Mouse (Mus musculus) megakaryocyte progenitor cell, adult 5-6 weeks (primary cell): ENCODE data around the gene Brms1. TPM values are rescaled to one million over a fixed set of nuclear protein-coding genes. Genes with fewer than 3 reads are reported as not detected.
"Not testable (repeated sequence)": the region's sequence is repeated elsewhere in the genome, so short reads cannot be mapped to it uniquely, and the experiment has no call there.

Experiments
- ATAC-seq: replicated peaks from 2 replicates; pipeline ENCODE4 v1.8.0; 2016; ENCODE audit warnings: mild to moderate bottlenecking, moderate TSS enrichment, inconsistent platforms; ENCODE audit not compliant: poor library complexity
- total RNA-seq, 2 experiments: library from RNA; stranded (forward) in 1 of 2; stranded (reverse) in 1 of 2; fragments of 157-497, 149-512 nt in 1 of 2; fragments of 200-1000 nt in 1 of 2; gene quantifications; 2 replicates each; pipeline versions ENCODE4 v1.2.3 to v1.2.4; 2015 to 2017

The Brms1 gene
- total RNA-seq, 2 experiments from 2014 or later, result 12.8 to 36.6 TPM

DNA sequence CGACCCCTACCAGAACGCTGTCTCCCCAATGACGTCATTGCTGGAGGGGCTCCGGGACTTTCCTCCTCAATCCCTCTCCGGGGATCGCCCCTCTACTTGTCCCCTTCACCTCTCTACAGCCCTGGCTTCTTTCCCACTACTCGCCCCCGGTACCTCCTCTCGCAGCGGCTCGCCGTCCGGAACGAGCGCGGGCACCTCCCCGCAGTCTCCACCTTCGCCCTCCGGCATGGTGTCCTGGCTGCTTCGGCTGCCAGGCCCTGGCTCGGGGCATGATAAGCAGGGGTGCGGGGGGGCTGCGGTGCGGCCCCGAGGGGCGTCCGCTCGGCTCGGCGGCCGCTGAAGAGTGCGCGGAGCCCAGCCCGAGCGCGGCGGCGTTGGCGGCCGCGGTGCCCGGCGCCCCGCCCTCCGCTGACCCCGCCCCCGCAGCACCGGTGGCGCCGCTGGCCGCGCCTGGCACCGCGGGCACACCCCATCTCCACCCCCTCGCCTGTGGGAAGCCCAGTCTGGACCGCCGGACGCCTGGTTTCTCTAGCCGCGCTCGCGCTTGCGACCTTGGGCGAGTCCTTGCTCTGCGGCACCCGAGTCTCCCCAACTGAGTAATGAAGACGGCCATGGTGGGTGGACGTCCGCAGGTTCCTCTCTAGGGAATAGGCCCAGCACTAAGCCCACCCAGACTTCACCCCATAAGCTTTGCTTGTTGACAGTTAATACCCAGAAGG lies 44.1 kb downstream of the Brms1 start, which contains the start of gene Tmem151a:
Tmem151a (minus strand) TSS at position 387 of the 719 bp plus-strand sequence.
- no peak for ATAC-seq

DNA sequence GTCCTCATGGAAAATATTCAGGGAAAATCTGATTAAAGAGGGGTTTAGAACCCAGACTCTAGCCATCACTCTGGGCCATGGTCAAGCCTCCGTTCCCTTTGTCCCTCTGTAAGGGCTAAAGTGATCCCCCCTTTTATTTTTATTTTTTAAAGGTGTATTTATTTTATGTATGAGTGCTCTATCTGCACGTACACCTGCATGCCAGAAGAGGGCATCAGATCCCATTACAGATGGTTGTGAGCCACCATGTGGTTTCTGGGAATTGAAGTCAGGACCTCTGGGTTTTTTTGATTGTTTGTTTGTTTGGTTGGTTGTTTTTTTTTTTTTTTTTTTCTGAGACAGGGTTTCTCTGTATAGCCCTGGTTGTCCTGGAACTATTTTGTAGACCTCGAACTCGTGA lies 45.4 kb downstream of the Brms1 start:
- not testable (repeated sequence) for ATAC-seq

DNA sequence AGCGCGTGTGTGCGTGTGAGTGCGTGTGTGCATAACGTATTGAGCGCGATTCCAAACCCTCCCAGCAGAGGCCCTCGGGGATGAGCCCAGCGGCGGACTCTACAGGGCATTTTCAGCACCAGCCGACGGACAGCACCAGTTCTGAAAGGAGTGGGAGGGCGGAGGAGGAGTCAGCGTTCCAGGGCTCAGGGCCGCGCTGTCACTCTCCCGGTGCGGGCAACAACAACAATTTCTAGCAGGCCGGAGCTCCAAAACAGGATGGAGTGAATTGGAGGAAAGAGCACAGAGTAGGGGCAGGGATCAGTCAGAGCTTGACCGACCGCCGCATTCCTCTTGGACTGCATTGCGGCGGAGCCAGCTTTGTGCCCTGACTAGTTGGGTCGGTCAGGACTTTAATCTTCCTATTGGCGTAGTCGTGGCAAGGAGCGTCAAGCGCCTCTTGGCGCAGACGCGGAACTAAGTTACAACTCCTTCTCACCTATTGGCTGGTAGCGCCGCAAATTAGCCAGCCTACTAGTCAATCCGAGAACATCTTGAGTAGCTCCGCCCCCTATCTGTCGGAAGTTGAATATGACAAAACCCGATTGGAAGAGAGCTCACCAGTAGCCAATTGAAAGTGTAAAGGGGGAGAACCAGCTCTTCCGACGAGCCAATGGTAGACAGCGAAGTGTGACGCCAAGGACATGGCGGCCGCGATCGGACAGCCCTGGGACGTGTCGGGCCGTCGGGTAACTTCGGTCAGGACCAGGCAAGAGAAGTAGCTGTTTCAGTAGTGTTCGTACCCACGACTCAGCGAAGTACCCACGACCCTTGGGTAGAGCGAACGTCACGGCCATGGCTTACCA lies 47.0 kb downstream of the Brms1 start, which contains the start of gene Yif1a:
Yif1a (plus strand) TSS at position 655 of the 845 bp plus-strand sequence.
- ATAC-seq, result peak; percentile 87

DNA sequence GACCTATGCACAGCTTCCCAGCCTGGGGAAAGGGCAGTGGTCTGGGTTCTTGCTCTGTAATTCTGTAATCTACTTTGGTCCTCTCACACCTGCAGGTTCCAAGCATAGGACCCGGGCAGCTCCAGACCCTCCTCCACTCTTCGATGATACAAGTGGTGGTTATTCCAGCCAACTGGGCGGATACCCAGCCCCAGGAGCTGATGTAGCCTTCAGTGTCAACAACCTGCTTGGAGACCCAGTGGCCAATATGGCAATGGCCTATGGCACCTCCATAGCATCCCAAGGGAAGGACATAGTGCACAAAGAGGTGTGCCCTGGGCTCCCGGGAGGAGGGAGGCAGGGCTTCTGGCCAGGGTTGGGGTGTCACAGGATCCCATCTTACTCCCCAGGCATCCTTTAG lies 48.2 kb downstream of the Brms1 start:
- no peak for ATAC-seq

DNA sequence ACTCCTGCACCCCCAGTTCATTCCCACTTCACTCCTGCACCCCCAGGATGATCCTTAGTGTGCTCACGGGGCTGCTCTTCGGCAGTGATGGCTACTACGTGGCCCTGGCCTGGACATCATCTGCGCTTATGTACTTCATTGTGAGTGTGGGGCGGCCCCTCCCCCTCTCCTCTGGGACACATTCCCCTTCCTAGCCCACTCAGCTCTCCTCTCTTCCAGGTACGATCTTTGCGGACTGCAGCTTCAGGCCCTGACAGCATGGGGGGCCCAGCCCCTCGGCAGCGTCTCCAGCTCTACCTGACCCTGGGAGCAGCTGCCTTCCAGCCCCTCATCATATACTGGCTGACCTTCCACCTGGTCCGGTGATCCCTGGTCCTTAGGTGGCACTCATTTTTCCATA lies 50.9 kb downstream of the Brms1 start:
- ATAC-seq, result no peak

DNA sequence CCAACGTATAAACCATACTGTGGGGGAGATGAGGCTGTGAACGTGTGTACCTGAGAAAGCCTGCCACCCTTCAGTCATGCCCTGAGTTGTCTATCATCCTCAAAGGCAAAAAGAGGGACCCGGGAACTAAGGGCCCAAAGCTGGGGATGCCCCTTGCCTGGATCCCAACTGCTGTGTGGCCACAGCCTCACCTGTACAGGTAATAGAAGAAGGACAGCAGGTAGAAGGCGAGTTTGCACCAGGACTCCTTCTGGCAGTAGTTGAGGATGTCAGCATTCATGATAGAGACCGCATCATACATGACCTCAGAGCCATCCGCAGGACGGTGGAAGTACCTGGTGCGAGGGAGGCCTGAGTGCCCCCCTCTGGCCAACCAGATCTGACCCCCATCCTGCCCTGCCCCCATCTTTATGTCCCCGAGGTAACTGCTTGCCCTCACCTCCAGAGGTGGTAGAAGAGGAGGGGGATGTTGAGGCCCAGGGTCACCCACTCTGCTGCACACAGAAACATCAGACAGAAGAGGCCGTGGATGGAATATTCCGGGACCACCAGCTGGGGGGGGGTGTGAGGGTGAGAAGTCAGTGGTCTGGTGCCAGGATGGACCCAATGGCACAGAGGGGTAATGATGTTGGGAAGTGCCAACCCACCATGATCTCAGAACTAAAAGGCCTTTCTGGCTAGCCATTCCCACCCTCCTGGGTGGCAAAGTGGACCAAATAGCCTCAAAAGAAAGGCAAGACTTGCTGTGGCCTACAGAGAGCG lies 52.5 kb downstream of the Brms1 start:
- no peak for ATAC-seq

DNA sequence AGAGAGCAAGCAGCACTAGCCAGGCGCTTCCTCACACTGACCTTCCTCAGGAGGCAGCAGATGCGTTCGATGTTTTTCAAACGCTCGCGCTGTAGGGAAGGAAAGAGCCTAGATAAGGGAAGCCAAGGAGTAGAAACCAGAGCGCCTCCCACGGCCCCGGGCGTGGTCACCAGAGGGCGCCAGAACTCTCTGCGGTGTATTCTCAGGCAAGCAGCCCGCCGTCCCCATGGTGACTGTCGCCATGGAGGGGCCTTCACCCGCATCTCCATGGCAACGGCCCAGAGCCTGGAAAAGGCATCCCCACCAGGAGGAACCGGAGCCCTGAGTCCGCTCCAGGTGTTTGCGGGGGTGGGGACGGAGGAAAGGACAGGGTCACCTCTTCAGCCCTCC lies 53.1 kb downstream of the Brms1 start:
- peak; percentile 92 for ATAC-seq

DNA sequence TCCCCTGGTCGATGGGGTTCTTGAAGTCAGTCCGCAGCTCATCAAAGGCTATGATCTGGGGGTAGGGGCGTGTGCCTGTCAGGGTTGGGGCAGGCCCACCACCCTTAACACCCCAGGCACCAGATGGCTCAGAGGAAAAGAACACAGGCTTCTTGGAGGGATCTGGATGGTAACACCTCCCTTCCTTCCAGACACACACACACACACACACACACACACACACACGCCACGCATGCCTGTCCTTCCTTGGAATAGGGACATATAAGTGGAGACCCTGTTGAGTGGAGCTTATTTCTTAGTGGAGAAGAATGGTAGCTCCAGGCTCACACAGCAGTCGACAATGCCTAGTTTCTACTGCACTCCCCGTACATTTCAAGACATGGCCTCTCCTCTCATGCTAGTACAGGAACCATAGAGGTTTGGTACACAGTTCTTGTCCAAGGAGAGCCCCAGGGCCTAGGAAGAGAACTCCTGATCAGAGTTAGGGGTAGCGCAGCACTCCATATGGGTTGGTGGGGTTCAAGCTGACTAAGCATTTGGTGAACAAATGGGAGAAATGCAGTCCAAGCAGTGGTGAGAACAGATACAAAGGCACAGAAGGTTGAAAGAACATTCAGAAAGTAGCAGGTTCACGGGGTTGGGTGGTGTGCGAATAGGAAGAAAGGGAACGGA lies 53.7 kb downstream of the Brms1 start:
- ATAC-seq, result no peak

DNA sequence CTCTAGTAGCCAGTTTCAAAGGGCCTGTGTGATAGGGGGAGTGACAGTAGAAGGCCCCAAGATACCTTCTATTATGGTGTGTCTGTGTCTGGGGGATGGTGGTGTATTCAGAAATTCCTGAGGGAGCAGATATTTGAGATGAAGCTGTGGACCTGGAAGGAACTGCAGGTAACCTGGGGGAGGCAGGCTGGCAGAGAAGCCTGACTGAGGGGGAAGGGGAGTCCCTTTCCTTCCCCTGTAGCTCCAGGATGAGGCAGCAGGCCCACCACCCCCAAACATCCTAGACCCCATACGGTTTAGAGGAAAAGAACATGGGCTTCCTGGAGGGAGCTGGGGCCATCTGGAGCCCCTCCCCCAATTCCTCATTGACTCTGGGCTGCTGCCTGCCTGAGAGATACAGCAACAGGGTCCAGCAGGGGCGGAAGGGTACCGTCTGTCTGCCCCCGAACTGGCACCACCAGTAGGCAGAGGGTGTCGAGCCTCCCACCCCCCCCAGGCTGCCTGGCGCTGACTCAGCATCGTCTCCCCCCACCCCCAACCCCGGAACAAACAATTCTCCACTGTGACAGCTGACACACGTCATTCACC lies 54.8 kb downstream of the Brms1 start:
- no peak for ATAC-seq

DNA sequence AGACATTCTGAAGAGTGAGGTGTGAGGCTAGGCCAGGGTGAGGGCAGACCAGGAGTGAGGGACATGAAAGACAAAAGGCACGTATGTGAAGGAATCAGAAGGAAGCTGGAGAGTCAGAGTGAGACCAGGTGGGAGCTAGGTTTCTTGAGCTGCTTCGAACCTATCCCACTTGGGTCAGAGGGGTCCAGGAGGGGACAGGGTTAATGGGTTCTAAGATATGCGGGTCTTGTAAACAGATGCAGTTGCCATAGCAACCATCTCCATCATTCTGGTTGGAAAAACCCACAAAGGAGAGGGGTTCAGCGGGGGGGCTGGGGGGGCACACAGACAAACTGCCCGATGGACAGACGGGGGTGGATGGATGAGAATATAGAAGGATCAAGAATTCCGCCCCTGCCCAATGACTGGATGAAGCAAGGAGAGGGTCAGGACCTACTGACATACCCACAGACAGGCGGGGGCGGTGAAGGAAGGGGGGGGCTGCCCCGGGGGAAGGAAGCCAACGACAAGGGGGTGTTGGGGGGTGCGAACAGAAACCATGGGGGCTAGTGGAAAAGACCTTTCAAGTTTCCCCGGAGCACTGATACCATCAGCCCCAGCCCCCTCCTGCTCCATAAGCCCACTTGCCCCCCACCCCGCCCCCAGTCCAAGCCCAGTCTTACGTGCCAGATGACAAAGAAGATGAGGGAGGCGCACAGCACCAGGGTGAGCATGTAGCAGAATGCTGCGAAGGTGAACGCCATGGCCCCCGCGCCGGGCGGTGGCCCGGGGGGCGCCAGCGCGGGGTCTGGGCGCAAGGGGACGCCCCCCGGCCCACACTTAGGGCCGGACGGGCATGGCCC lies 56.6 kb downstream of the Brms1 start:
- no peak for ATAC-seq

DNA sequence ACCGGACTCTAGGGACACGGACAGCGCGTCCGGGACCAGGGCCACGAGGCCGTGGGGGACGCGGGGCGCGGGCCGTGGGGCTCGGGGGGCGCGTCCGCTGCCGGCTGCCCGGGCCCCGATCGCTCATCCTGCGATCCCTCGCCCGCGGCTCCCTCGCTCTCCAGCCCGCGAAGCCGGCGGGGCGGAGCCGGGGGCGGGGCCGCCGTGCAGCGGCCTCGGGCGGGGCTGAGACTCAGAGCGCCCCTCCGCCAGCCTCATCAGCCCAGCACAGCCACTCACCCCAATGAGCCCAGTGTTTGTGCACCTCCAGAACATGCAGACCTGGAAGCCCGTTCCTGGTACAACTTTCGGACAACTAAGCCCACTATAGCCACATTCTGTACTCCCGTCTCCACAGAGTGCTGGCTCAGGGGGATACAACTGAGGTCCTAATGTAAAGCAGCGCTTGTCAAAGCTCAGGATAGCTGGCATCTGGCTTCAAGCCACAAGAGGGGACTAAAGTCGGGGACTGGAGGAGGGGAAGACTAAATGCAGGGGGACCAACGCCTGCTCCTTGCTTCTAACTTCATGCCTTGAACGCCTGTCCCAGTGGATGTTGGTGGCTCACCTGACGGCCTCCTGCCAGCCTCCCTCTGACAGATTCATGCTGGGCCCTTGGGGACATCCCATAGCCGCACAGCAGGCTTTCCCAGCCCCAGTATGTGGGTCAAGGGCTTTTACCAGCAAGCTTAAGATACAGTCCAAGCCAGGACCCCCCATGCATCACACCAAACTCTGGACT lies 57.4 kb downstream of the Brms1 start, which contains the start of gene Cnih2:
Cnih2 (minus strand) TSS at position 159 of the 781 bp plus-strand sequence.
- ATAC-seq, result peak; percentile 47

Other genes with a start within 250 kb of the Brms1 start
- 34.2 and 37.0 TPM in 2 replicates for gene Rbm4, start 247.5 kb upstream of the Brms1 start, total RNA-seq (2015)
- 57.1 and 89.5 TPM in 2 replicates for gene Rbm4, start 247.5 kb upstream of the Brms1 start, total RNA-seq (2017)
- 23.2 and 23.5 TPM in 2 replicates for gene Gm21992, start 229.7 kb upstream of the Brms1 start, total RNA-seq (2015)
- gene Gm21992, start 229.7 kb upstream of the Brms1 start, total RNA-seq (2017), result 18.2 and 35.5 TPM in 2 replicates
- 42.7 and 45.9 TPM in 2 replicates for gene Rbm14, start 229.7 kb upstream of the Brms1 start, total RNA-seq (2015)
- gene Rbm14, start 229.7 kb upstream of the Brms1 start, total RNA-seq (2017), result 18.9 and 20.8 TPM in 2 replicates
- gene Ccs, start 202.0 kb upstream of the Brms1 start, total RNA-seq (2015), result 30.0 and 30.6 TPM in 2 replicates
- 31.9 and 32.3 TPM in 2 replicates for gene Ccs, start 202.0 kb upstream of the Brms1 start, total RNA-seq (2017)
- gene Ccdc87, start 202.0 kb upstream of the Brms1 start, total RNA-seq (2015), result not detected in 2 replicates
- not detected in 2 replicates for gene Ccdc87, start 202.0 kb upstream of the Brms1 start, total RNA-seq (2017)
- gene Ctsf, start 186.2 kb upstream of the Brms1 start, total RNA-seq (2015), result 2.0 and 6.8 TPM in 2 replicates
- gene Ctsf, start 186.2 kb upstream of the Brms1 start, total RNA-seq (2017), result 2.9 and 11.5 TPM in 2 replicates
- gene Actn3, start 163.4 kb upstream of the Brms1 start, total RNA-seq (2015), result 0.20 TPM in 1 of 2 replicates, not detected in the other
- gene Actn3, start 163.4 kb upstream of the Brms1 start, total RNA-seq (2017), result not detected in 2 replicates
- gene Zdhhc24, start 162.7 kb upstream of the Brms1 start, total RNA-seq (2015), result 6.8 TPM in 2 replicates
- gene Zdhhc24, start 162.7 kb upstream of the Brms1 start, total RNA-seq (2017), result 3.6 and 6.8 TPM in 2 replicates
- gene Bbs1, start 134.7 kb upstream of the Brms1 start, total RNA-seq (2015), result 0.59 and 0.88 TPM in 2 replicates
- gene Bbs1, start 134.7 kb upstream of the Brms1 start, total RNA-seq (2017), result 2.2 and 3.2 TPM in 2 replicates
- 29.5 and 31.6 TPM in 2 replicates for gene Dpp3, start 113.1 kb upstream of the Brms1 start, total RNA-seq (2015)
- gene Dpp3, start 113.1 kb upstream of the Brms1 start, total RNA-seq (2017), result 46.3 and 47.9 TPM in 2 replicates
- not detected in 2 replicates for gene Peli3, start 98.2 kb upstream of the Brms1 start, total RNA-seq (2015)
- gene Peli3, start 98.2 kb upstream of the Brms1 start, total RNA-seq (2017), result not detected in 2 replicates
- gene Mrpl11, start 79.2 kb upstream of the Brms1 start, total RNA-seq (2015), result 32.3 and 32.4 TPM in 2 replicates
- 51.6 and 63.6 TPM in 2 replicates for gene Mrpl11, start 79.2 kb upstream of the Brms1 start, total RNA-seq (2017)
- gene Npas4, start 51.0 kb upstream of the Brms1 start, total RNA-seq (2015), result not detected in 2 replicates
- gene Npas4, start 51.0 kb upstream of the Brms1 start, total RNA-seq (2017), result not detected in 2 replicates
- gene Slc29a2, start 17.5 kb upstream of the Brms1 start, total RNA-seq (2015), result 3.6 and 5.2 TPM in 2 replicates
- gene Slc29a2, start 17.5 kb upstream of the Brms1 start, total RNA-seq (2017), result 1.1 and 2.9 TPM in 2 replicates
- gene B4gat1, start 2.5 kb upstream of the Brms1 start, total RNA-seq (2015), result 0.99 TPM in 1 of 2 replicates, not detected in the other
- gene B4gat1, start 2.5 kb upstream of the Brms1 start, total RNA-seq (2017), result 0.75 TPM in 1 of 2 replicates, not detected in the other
- gene AC124502.3, start 2.5 kb upstream of the Brms1 start, total RNA-seq (2015), result 6.1 and 6.4 TPM in 2 replicates
- 8.0 and 8.2 TPM in 2 replicates for gene AC124502.3, start 2.5 kb upstream of the Brms1 start, total RNA-seq (2017)
- gene Rin1, start 9.1 kb downstream of the Brms1 start, total RNA-seq (2015), result 0.17 and 0.22 TPM in 2 replicates
- 0.12 and 0.47 TPM in 2 replicates for gene Rin1, start 9.1 kb downstream of the Brms1 start, total RNA-seq (2017)
- 0.20 and 0.30 TPM in 2 replicates for gene Cd248, start 26.7 kb downstream of the Brms1 start, total RNA-seq (2015)
- 0.20 and 0.25 TPM in 2 replicates for gene Cd248, start 26.7 kb downstream of the Brms1 start, total RNA-seq (2017)
- gene Tmem151a, start 44.2 kb downstream of the Brms1 start, total RNA-seq (2015), result 0.02 TPM in 1 of 2 replicates, not detected in the other
- not detected in 2 replicates for gene Tmem151a, start 44.2 kb downstream of the Brms1 start, total RNA-seq (2017)
- 44.2 and 45.3 TPM in 2 replicates for gene Yif1a, start 47.2 kb downstream of the Brms1 start, total RNA-seq (2015)
- gene Yif1a, start 47.2 kb downstream of the Brms1 start, total RNA-seq (2017), result 9.1 and 12.3 TPM in 2 replicates
- gene Cnih2, start 57.2 kb downstream of the Brms1 start, total RNA-seq (2015), result 0.17 and 0.66 TPM in 2 replicates
- gene Cnih2, start 57.2 kb downstream of the Brms1 start, total RNA-seq (2017), result not detected in 2 replicates
- 50.8 and 56.7 TPM in 2 replicates for gene Rab1b, start 65.7 kb downstream of the Brms1 start, total RNA-seq (2015)
- gene Rab1b, start 65.7 kb downstream of the Brms1 start, total RNA-seq (2017), result 78.1 and 106 TPM in 2 replicates
- 1.2 and 1.6 TPM in 2 replicates for gene Klc2, start 77.2 kb downstream of the Brms1 start, total RNA-seq (2015)
- 2.7 and 3.8 TPM in 2 replicates for gene Klc2, start 77.2 kb downstream of the Brms1 start, total RNA-seq (2017)
- 14.8 and 16.2 TPM in 2 replicates for gene Pacs1, start 231.8 kb downstream of the Brms1 start, total RNA-seq (2015)
- 5.1 and 7.1 TPM in 2 replicates for gene Pacs1, start 231.8 kb downstream of the Brms1 start, total RNA-seq (2017)